Mouse (Mus musculus): ENCODE measurements at regions not wholly inside any gene's neighbourhood (a gene's known extent, or its start where the extent isn't known, plus 50 kb on each side); places are given as distances from the start of the nearest gene placed in this dataset.

- Histone ChIP-seq H3K79me2 (ENCODE audit: control insufficient read depth, insufficient read depth) (no peaks in the 10 kb centered on the region), H3K27me3 (ENCODE audit: control insufficient read depth, insufficient read depth, insufficient read length) (no peaks in the 10 kb centered on the region), H3K4me3 (ENCODE audit: insufficient read depth, poor library complexity, severe bottlenecking) (no peak overlapping the region), H3K36me3 (ENCODE audit: control insufficient read depth, insufficient read depth) (no peaks in the 10 kb centered on the region), H3K79me3 (ENCODE audit: low read depth) (no peaks in the 10 kb centered on the region), H3ac (ENCODE audit: control insufficient read depth, insufficient read length, low read depth) (no peak overlapping the region)
- TF ChIP-seq USF1 (IDR thresholded peaks at IDR 0.05; ENCODE audit: low read depth) = no peak
- TF ChIP-seq FOSL1 (IDR thresholded peaks at IDR 0.05; ENCODE audit: insufficient read depth, low read length, poor library complexity, severe bottlenecking) = no peak
- no peak for TF ChIP-seq CEBPB (IDR thresholded peaks at IDR 0.05; ENCODE audit: low read depth)
- TF ChIP-seq MYOG (IDR thresholded peaks at IDR 0.05; ENCODE audit: control insufficient read depth, extremely low read depth, insufficient read length) = no peak
Measured at GRCm38 (mm10) chr7:67429008-67429873, 56.6 kb upstream of the Mef2a start.

GRCm38 (mm10) chr7:67428388-67428787 is 55.7 kb upstream of the Mef2a start:
- no peaks in the 10 kb centered on the region for H3K79me2 ChIP-seq (ENCODE audit: control insufficient read depth, insufficient read depth)
- no peaks in the 10 kb centered on the region for H3K79me3 ChIP-seq (ENCODE audit: low read depth)
- H3ac ChIP-seq (ENCODE audit: control insufficient read depth, insufficient read length, low read depth) = no peak overlapping the region
- no peak overlapping the region for H3K4me3 ChIP-seq (ENCODE audit: insufficient read depth, poor library complexity, severe bottlenecking)
- TF ChIP-seq CTCF (IDR thresholded peaks at IDR 0.05; ENCODE audit: control insufficient read depth, insufficient read depth, insufficient read length) = no peak
- TF ChIP-seq MYOD1 (IDR thresholded peaks at IDR 0.05; ENCODE audit: control insufficient read depth, insufficient read length, low read depth) = no peak
- TF ChIP-seq CEBPB (IDR thresholded peaks at IDR 0.05; ENCODE audit: low read depth) = no peak
- TF ChIP-seq MYOG (IDR thresholded peaks at IDR 0.05; ENCODE audit: control insufficient read depth, extremely low read depth, insufficient read length) = no peak
- no peak for TF ChIP-seq MAX (IDR thresholded peaks at IDR 0.05)
- no peak for TF ChIP-seq FOSL1 (IDR thresholded peaks at IDR 0.05; ENCODE audit: insufficient read depth, low read length, poor library complexity, severe bottlenecking)
- TF ChIP-seq USF1 (IDR thresholded peaks at IDR 0.05; ENCODE audit: low read depth) = no peak
- H3K36me3 ChIP-seq (ENCODE audit: control insufficient read depth, insufficient read depth) = no peaks in the 10 kb centered on the region
- no peaks in the 10 kb centered on the region for H3K27me3 ChIP-seq (ENCODE audit: control insufficient read depth, insufficient read depth, insufficient read length)

GRCm38 (mm10) chr7:67426076-67426475 is 53.4 kb upstream of the Mef2a start:
- TF ChIP-seq MAX (IDR thresholded peaks at IDR 0.05) = no peak
- TF ChIP-seq MYOD1 (IDR thresholded peaks at IDR 0.05; ENCODE audit: control insufficient read depth, insufficient read length, low read depth) = no peak
- no peak for TF ChIP-seq CTCF (IDR thresholded peaks at IDR 0.05; ENCODE audit: control insufficient read depth, insufficient read depth, insufficient read length)
- no peak for TF ChIP-seq CEBPB (IDR thresholded peaks at IDR 0.05; ENCODE audit: low read depth)
- TF ChIP-seq USF1 (IDR thresholded peaks at IDR 0.05; ENCODE audit: low read depth) = no peak
- TF ChIP-seq MYOG (IDR thresholded peaks at IDR 0.05; ENCODE audit: control insufficient read depth, extremely low read depth, insufficient read length) = no peak
- TF ChIP-seq FOSL1 (IDR thresholded peaks at IDR 0.05; ENCODE audit: insufficient read depth, low read length, poor library complexity, severe bottlenecking) = no peak
- Histone ChIP-seq H3K27me3 (ENCODE audit: control insufficient read depth, insufficient read depth, insufficient read length) (no peaks in the 10 kb centered on the region), H3ac (ENCODE audit: control insufficient read depth, insufficient read length, low read depth) (no peak overlapping the region), H3K36me3 (ENCODE audit: control insufficient read depth, insufficient read depth) (no peaks in the 10 kb centered on the region), H3K79me3 (ENCODE audit: low read depth) (no peaks in the 10 kb centered on the region), H3K4me3 (ENCODE audit: insufficient read depth, poor library complexity, severe bottlenecking) (no peak overlapping the region), H3K79me2 (ENCODE audit: control insufficient read depth, insufficient read depth) (no peaks in the 10 kb centered on the region)

GRCm38 (mm10) chr7:67425581-67425980 is 52.9 kb upstream of the Mef2a start:
- H3K36me3 ChIP-seq (ENCODE audit: control insufficient read depth, insufficient read depth) = no peaks in the 10 kb centered on the region
- no peak overlapping the region for H3K4me3 ChIP-seq (ENCODE audit: insufficient read depth, poor library complexity, severe bottlenecking)
- H3ac ChIP-seq (ENCODE audit: control insufficient read depth, insufficient read length, low read depth) = no peak overlapping the region
- no peaks in the 10 kb centered on the region for H3K79me2 ChIP-seq (ENCODE audit: control insufficient read depth, insufficient read depth)
- H3K27me3 ChIP-seq (ENCODE audit: control insufficient read depth, insufficient read depth, insufficient read length) = no peaks in the 10 kb centered on the region
- TF ChIP-seq MAX (IDR thresholded peaks at IDR 0.05) = no peak
- TF ChIP-seq USF1 (IDR thresholded peaks at IDR 0.05; ENCODE audit: low read depth) = no peak
- TF ChIP-seq MYOG (IDR thresholded peaks at IDR 0.05; ENCODE audit: control insufficient read depth, extremely low read depth, insufficient read length) = no peak
- no peak for TF ChIP-seq CTCF (IDR thresholded peaks at IDR 0.05; ENCODE audit: control insufficient read depth, insufficient read depth, insufficient read length)
- no peaks in the 10 kb centered on the region for H3K79me3 ChIP-seq (ENCODE audit: low read depth)

- no peaks in the 10 kb centered on the region for H3K79me3 ChIP-seq (ENCODE audit: low read depth)
- TF ChIP-seq CTCF (IDR thresholded peaks at IDR 0.05; ENCODE audit: control insufficient read depth, insufficient read depth, insufficient read length) (no peak), MYOD1 (IDR thresholded peaks at IDR 0.05; ENCODE audit: control insufficient read depth, insufficient read length, low read depth) (no peak), FOSL1 (IDR thresholded peaks at IDR 0.05; ENCODE audit: insufficient read depth, low read length, poor library complexity, severe bottlenecking) (no peak), MAX (IDR thresholded peaks at IDR 0.05) (no peak), USF1 (IDR thresholded peaks at IDR 0.05; ENCODE audit: low read depth) (no peak), MYOG (IDR thresholded peaks at IDR 0.05; ENCODE audit: control insufficient read depth, extremely low read depth, insufficient read length) (no peak), CEBPB (IDR thresholded peaks at IDR 0.05; ENCODE audit: low read depth) (no peak)
Measured at GRCm38 (mm10) chr7:67424810-67425485, 52.3 kb upstream of the Mef2a start.

More at GRCm38 (mm10) chr7:67424810-67425485, 52.3 kb upstream of the Mef2a start:
- no peaks in the 10 kb centered on the region for H3K36me3 ChIP-seq (ENCODE audit: control insufficient read depth, insufficient read depth)
- no peak overlapping the region for H3K4me3 ChIP-seq (ENCODE audit: insufficient read depth, poor library complexity, severe bottlenecking)
- no peaks in the 10 kb centered on the region for H3K27me3 ChIP-seq (ENCODE audit: control insufficient read depth, insufficient read depth, insufficient read length)
- H3ac ChIP-seq (ENCODE audit: control insufficient read depth, insufficient read length, low read depth) = no peak overlapping the region
- no peaks in the 10 kb centered on the region for H3K79me2 ChIP-seq (ENCODE audit: control insufficient read depth, insufficient read depth)
